Mouse (Mus musculus) cerebellum, adult 2 months (tissue): Measurements from ENCODE around the gene Gdpd1. TPM values are rescaled to one million over a fixed set of nuclear protein-coding genes. Genes with fewer than 3 reads are reported as not detected.

ENCODE experiments used
- DNase-seq, 2 experiments: peaks; one replicate each; pipeline ENCODE4 v3.0.0; 2021
- H3K27ac ChIP-seq: fragments of 200-500 bp; 2 replicates; pipeline ENCODE4 v1.5.1; 2012; ENCODE audit warnings: low read length, control low read depth, inconsistent platforms; ENCODE audit not compliant: insufficient read depth
- H3K27me3 ChIP-seq: fragments of 200-500 bp; 2 replicates; pipeline ENCODE4 v1.6.1; 2012; ENCODE audit warnings: inconsistent platforms, mild to moderate bottlenecking, low read length, moderate library complexity; ENCODE audit not compliant: control insufficient read depth, insufficient read depth
- H3K4me1 ChIP-seq: fragments of 200-500 bp; 2 replicates; pipeline ENCODE4 v1.6.1; 2011; ENCODE audit warnings: low read length; ENCODE audit not compliant: control insufficient read depth, insufficient read depth
- H3K4me3 ChIP-seq: fragments of 200-500 bp; replicated peaks from 2 replicates; pipeline ENCODE3; 2011; ENCODE audit warnings: mild to moderate bottlenecking, low read depth, low read length, control low read depth; ENCODE audit not compliant: insufficient read depth
- CTCF ChIP-seq: fragments of 200-500 bp; IDR thresholded peaks from 2 replicates; pipeline ENCODE4 v1.5.1; 2011; ENCODE audit warnings: low read depth, mild to moderate bottlenecking, control low read depth, low read length, moderate library complexity, borderline replicate concordance; ENCODE audit not compliant: insufficient read depth
- POLR2A ChIP-seq: fragments of 200-500 bp; IDR thresholded peaks from 2 replicates; pipeline ENCODE4 v1.6.1; 2011; ENCODE audit warnings: low read length, control low read depth, borderline replicate concordance; ENCODE audit not compliant: insufficient read depth
- WGBS: fragments of 180-500 bp; shearing (Covaris S2); methylation state at CpG from one replicate; pipeline ENCODE4 v1.1.7; 2018; 5-methylcytosine and 5-hydroxymethylcytosine counted together
- polyA plus RNA-seq: library from polyadenylated mRNA; depleted of rRNA; stranded (reverse); fragments of >200 nt; gene quantifications from 2 replicates; pipeline ENCODE4 v1.2.3, GENCODE M21; 2012; rRNA removed

Gene Gdpd1
- polyA plus RNA-seq, 1 experiment: 41.2 TPM

- peaks cover 14% of the 10 kb centered on the region for H3K4me1 ChIP-seq
- TF ChIP-seq POLR2A (peak; percentile 73; the same call in 1 of the 2 replicates), CTCF (no peak)
- peak within 1 kb of the TSS; percentile 65 for H3K27ac ChIP-seq
- WGBS: 1% methylated on average over 96 of the region's 96 CpGs
- H3K27me3 ChIP-seq: no peaks in the 10 kb centered on the region
- DNase-seq: peak; percentile 97 to 99
- H3K4me3 ChIP-seq: peak within 1 kb of the TSS; percentile 80
Observed at GRCm38 (mm10) chr11:86993041-86994037, 80.5 kb downstream of the Gdpd1 start, which contains the start of gene Ypel2. Ypel2 (minus strand) TSS chr11:86993707.

- Histone ChIP-seq H3K4me1 (peaks cover 15% of the 10 kb centered on the region), H3K27me3 (no peaks in the 10 kb centered on the region), H3K27ac (peak overlapping the region; percentile 65), H3K4me3 (peak overlapping the region; percentile 80)
- peak in 1 of 2 experiments; percentile 50 for DNase-seq
- under 1% methylated on average over 13 of the region's 13 CpGs for WGBS
- TF ChIP-seq CTCF (no peak), POLR2A (no peak)
Observed at GRCm38 (mm10) chr11:86992461-86992988, 81.3 kb downstream of the Gdpd1 start.

- TF ChIP-seq CTCF: no peak
- no peak for TF ChIP-seq POLR2A
- no peak overlapping the region for H3K4me3 ChIP-seq
- WGBS: 60% methylated on average over 4 of the region's 4 CpGs
- DNase-seq: no peak
- no peaks in the 10 kb centered on the region for H3K27me3 ChIP-seq
- H3K4me1 ChIP-seq: peaks cover 19% of the 10 kb centered on the region
- H3K27ac ChIP-seq: no peak overlapping the region
Observed at GRCm38 (mm10) chr11:86991241-86991640, 82.6 kb downstream of the Gdpd1 start.

- H3K27me3 ChIP-seq: no peaks in the 10 kb centered on the region
- H3K27ac ChIP-seq: no peak overlapping the region
- H3K4me1 ChIP-seq: peaks cover 25% of the 10 kb centered on the region
- 39% methylated on average over 3 of the region's 3 CpGs for WGBS
- no peak for TF ChIP-seq POLR2A
- TF ChIP-seq CTCF: no peak
- H3K4me3 ChIP-seq: peak overlapping the region; percentile 36
- no peak for DNase-seq
Observed at GRCm38 (mm10) chr11:86990309-86990708, 83.6 kb downstream of the Gdpd1 start.

GRCm38 (mm10) chr11:86984990-86985389, 88.9 kb downstream of the Gdpd1 start:
- peaks cover 46% of the 10 kb centered on the region for H3K4me1 ChIP-seq
- TF ChIP-seq CTCF (no peak), POLR2A (no peak)
- DNase-seq: peak; percentile 52 to 67
- no peaks in the 10 kb centered on the region for H3K27me3 ChIP-seq
- H3K4me3 ChIP-seq: no peak overlapping the region
- H3K27ac ChIP-seq: no peak overlapping the region
- WGBS: 12% methylated on average over 3 of the region's 3 CpGs

Other genes with a start within 250 kb of the Gdpd1 start
- 25.3 and 26.7 TPM in 2 replicates for gene Ypel2, start 80.4 kb downstream of the Gdpd1 start, polyA plus RNA-seq
- 12.8 and 14.9 TPM in 2 replicates for gene Smg8, start 12.7 kb upstream of the Gdpd1 start, polyA plus RNA-seq
- 0.32 and 0.44 TPM in 2 replicates for gene Prr11, start 34.6 kb upstream of the Gdpd1 start, polyA plus RNA-seq
- gene Ska2, start 35.2 kb upstream of the Gdpd1 start, polyA plus RNA-seq: 11.0 and 11.2 TPM in 2 replicates
- 119 and 121 TPM in 2 replicates for gene Trim37, start 53.0 kb upstream of the Gdpd1 start, polyA plus RNA-seq